Mouse (Mus musculus): Measurements from ENCODE around the gene 1700012A03Rik.

Gene 1700012A03Rik

DNA sequence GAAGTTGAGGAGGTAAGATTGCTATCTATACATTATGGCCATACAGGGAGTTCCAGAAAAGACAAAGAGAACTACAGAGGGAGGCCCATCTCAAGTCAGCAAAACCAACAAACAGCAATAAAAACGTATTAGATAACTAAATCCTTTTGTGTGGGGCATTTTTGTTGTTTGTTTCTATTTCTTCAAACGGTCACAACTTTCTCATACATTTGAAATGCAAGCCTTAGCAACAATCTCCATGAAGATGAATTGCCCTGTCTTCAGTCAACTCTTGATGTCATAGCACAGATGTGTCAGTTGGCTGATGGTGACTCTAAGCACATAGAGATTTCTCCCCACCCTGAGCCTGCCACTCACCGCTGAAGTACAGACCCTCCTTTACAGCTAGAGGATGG is at the start of gene 1700012A03Rik:
Gene 1700012A03Rik (plus strand): TSS at position 296 of the 395 bp plus-strand sequence.
- DNase-seq = no peak

DNA sequence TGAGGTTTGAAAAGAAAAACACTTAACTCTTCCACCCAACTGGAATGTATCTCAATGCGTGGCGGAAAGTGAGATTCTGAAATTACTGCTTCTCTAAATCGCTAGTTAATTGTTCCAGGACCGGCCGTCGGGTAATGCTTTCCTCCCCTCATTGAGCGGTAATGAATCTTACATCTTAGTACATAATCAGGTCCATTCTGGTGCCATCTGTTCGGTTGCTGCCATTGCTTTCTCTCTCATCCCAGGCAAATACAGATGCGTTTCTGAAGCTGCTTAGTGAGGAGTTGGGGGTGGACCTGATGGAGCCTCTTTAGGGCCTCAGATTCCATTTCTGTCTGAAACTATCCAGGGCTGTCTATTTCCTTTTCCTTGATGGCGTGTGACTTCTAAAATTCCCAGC is 45.8 kb upstream of the 1700012A03Rik start:
- DNase-seq = no peak

DNA sequence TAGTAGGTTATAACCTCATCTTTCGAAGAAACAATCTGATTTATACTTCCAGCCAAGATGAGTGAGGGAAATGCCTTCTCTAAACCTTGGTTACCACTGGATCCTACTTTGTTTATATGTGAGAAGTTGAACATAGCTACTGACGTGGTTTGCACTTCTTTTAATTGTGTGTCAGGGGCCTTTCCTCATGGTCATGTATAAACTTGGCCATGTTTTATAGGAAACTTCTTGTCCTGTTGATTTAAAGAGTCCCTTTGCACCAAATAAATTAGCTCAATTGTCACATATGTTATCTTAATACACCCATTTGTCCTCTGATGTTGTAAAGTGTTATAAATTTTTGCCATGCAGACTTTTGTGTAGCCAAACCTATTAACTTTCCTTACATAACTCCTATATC is 44.1 kb upstream of the 1700012A03Rik start:
- no peak for DNase-seq

DNA sequence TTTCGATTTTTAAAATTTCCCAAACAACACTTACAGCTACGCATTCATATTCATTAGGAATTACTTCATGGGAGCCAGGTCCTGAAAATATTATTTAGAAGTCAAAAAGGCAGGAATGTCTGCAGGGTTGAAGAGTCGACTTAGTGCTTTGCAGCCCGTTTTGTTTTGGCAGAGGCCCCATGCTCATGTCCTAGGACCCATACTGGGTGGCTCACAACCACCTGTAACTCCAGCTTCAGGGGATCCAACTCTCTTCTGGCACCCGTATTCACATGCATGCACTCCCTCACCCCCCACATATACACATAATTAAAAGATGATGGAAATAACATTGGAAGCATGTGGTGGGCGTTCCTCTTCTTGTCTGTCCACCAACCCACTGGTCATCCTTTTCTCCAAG is 43.7 kb upstream of the 1700012A03Rik start:
- DNase-seq = no peak

DNA sequence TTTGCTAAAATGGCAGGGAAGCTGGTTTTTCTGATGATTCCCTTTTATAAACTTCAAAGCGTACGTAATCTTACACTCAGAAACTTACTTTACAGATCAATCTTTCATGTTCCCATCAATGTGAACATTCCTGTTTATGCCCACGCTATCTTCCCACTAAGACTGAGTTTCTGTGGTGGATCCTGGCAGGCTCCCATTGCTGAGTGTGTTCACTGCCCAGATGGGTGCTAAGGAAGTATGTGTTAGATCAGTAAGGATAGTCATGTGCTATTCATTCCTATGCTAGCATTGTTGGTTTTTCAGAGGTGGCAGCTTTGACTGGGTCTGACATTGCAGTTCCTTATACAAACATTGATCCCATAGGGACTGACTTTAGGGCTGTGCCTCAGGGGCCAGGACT is 42.7 kb upstream of the 1700012A03Rik start:
- no peak for DNase-seq

DNA sequence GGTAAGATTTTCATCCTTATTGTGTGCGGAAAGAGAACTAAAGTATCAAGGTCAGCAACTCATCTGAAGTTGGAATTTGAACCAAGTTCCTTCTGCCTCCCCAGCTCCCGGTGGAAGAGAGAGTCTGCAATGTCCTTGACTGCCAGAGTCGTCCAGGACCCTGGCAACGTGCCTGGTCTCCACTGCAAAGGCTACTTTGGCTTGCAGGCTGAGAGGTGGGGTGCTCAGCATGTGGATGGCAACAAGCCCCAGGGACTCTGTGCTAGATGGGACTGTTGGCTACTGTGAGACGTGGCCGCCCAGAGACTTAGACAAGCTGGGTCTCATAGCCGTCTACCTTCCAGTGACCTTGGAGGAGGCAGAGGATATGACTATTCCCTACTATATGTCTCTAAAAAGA is 33.2 kb upstream of the 1700012A03Rik start:
- DNase-seq = no peak

DNA sequence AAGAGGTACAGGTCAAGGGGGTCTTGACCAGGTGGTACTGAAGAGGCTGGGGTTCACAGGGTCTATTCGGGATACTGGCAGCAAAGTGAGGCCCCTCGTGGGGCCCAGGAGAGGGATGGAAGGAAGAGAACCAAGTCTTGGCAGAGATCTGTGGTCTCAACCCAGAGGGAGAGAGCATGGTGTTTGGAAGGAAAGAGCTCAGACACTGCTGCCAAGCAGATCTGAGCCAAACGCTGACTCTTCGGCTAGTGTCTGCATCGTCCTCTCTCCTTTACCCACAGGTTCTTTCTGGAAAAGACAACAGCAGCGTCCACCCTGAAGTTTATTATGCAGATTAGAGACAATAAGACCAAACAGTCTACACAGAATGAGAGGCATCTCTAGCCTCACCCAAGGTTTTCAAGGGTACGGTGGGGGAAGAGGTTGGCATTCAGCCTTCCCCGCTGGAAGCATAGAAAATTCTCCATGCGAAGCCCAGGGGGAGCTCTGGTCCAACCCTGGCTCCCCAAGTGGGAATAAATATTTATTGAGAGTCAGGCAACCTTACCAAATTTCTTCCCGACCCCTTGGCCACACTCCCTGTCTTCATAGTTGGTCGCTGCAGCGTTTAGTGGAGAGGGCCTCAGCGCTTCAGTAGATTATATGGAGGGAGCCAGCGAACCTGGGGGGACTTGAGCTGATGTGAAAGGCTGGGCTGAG is 32.5 kb upstream of the 1700012A03Rik start:
- no peak for DNase-seq

DNA sequence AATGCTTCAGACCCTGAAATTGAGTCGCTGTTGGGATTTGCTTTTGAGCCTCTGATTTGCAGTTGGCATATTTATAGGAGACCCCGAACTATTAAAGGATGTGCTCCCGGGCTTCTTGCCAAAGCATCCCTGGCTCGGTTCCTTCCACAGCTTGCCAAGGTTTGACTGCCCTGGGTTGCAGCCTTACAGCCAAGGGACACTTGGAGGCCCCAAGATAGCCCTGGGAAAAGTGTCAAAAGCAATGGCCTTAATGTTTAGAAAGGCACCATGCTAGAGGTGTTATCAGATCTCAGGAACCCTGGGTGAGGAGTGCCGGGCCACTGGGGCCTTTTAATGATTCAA is 32.0 kb upstream of the 1700012A03Rik start:
- no peak for DNase-seq

DNA sequence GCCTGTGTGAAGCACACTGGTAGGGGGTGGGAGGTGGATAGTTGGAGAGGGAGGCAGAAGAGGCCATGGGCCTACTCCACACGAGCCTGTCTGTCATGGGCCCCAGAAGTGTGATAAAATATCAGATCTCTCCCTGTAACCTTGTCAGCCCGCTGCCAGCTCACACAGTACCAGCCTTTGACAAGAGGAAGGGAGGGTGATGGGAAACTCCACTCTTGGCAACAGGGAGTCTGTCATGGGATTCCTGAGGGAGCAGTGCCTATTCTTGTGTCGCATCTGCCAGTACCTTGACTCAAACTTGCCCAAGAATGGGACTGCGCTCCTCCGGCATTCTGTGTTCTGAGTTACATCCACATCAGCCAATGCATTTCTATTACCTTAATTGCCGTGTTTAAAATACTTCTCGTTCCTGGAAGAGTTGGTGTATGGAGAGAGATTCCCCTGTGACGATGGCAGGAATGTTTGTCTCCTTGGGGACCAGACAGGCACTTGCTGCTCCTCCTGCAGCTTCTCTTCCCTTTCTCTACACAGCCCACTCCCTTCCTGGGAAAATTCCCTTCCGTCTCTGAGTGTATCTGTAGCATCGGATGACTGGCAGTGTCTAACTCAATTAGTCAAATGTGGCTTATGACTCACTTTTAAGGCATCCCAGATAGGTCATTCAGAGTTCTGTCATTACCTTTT is 28.1 kb upstream of the 1700012A03Rik start:
- no peak for DNase-seq

DNA sequence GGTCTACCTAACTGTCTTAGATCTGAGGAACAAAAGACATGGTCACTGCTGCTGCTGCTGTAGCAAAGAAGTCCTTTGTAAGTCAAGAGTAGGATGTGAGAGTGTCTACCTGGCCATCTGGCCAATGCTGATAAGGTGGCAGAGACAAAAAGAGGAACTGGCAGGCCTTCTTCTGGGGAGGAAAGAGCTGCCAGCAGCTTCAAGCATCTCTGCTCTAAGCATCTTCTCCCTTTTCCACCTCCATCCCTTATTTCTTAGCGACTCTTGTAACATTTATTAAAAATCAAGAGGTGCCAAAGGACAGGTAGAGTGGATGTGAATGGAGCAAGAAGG is 27.5 kb upstream of the 1700012A03Rik start:
- DNase-seq = no peak

DNA sequence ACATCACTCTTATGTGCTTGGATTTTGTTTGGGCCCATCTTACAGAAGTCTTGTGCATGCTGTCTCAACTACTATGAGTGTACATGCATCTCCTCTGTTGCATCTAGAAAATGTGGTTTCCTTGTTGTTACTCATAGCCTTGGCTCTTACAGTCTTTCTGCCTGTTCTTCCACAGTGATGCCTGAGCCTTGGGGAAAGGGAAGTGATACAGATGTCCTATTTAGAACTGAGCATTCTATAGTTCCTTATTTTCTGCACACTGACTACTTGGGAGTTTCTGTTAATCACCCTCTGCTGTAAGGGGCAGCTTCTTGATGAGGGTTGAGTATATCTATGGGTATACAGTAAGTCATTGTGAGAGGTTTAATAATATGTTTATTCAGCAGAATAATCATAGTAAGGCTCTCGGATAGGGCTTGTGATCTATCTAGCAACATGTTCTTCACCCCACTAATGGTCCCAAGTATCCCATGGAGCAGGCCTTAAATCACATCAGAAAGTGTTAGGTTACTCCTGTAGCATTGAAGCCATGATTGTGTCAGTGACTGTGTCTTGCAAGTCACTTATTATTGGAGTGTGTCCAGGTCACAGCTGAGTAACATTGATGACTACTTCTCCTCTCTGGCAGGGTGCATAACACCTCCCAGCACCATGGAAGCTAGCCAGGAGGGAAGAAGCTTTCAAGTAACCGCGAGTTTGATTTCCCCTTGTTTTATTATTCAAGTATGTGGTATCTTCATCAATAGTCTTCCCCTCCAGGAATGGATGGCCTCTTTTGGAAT is 21.6 kb upstream of the 1700012A03Rik start:
- no peak for DNase-seq

DNA sequence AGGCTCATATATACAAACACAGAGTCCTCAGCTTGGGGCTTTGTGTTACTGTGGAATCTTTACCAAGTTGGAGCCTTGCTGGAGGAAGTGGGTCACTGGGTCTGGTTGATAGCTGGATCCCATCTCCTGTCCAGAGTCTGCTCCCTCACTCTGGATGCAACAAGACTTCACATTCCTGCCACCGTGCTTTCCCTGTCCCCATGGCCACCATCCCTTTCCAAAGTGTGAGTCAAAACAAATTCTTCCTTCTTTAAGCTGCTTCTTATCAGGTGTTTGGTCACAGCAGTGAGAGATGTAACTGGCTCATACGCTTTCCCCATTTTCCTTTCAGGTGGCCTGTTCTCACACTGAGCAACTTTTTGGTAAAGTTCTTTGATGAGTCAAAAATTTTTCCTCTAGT is 15.8 kb upstream of the 1700012A03Rik start:
- no peak for DNase-seq

DNA sequence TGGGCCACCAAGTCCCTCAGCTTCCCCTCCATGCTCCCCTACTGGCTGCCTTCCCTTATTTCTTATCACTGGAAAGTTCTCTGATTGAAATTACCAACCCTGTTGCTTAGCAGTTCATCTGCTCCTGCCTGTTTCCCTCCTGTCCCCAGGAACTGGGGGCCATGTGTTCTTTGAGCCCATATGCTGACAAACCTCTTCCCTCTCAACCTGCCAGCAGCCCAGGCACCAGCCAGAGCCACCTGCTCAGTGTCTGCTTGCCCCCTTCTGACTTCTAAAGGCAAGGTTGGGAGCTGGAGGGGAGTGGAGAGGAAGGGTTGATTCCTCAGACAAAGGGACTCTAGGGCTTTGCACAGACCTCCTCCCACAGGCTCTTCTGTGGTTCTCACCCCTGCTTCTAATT is 4.7 kb upstream of the 1700012A03Rik start:
- no peak for DNase-seq

DNA sequence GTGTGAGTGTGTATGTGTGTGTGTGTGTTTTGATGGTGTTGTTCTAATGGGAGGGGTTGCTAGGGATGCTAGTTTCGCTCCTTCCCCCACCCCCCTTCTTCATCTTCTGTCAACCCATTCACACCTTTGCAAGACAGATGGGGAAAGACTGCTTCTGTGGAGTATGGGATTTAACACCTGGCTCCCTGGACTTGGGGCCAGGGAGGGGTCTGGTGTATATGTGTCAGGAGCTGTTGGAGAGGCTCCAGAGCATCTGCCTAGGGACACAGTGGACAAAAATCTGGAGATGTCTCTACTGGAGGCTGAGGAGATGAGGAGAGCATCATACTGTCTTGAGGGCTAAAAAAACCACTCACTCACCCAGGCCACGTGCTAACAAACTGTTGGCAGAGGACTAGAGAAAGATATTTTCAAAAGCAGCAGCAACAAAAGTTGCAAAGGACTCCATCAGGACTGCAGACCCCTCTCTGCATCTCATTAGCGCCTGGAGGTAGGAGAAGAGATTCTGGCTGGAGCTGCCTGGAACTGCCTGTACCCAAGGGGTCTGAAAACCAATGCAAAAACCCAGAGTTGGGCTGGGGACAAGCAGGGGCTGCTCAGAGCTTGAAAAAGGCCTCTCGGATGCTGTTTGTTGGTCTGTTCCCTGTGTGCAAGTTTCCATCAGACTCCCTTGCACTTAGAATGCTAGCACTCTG is 643 bp upstream of the 1700012A03Rik start:
- DNase-seq = no peak

DNA sequence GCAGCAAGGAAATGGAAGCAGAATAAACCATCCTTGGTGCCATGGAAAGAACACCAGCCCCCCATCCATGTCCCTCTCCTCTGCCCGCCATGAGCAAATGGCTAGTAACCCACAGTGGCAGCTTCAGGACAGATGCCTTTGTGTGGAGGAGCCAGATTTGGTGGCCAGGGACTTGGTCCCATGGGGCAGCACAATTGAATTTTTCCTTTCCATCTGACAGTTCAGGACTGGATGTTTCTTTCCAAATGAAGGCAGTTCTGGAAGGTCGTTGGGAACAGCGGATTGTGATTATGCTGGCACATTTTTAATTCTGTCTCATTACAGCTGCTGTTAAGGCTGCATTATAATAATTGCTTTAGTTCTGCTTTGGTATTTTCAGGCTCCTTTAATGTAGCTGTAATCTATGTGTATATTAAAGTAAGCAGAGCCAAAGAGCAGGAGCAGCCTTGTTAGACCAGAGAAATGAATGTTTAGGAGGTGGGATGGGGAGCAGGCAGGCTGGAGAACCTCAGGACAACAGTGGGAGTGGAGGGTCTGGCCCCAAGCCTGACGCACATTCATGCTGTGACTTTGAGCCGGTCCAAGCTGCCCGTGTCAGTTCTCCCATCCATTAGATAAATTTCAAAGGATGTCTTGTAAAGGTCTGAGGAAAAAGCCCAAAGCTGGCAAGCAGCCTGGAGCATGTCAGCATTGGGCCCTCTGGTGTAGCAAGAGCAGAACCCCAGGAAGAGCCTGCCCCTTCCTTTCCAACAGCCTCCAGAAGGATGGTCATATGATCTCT is 2.3 kb downstream of the 1700012A03Rik start:
- DNase-seq = no peak

DNA sequence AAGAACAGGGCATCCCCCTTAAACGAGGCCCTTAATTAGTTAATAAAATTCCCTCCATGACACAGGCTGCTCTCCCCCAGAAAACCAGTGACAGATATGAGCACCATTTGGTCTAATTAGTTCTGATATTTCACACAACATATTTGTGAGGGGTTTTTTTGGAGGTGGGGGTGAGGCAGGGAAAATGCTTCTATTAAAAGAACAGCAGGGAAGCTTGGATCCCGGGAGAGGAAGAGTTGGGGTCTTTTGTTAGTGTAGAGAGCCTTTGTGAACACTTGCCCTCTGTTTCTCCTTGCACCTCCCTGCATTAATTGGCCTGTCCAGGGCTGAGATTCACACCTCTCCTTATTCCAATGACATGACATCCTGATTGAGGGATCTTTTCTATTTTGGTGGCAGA is 6.5 kb downstream of the 1700012A03Rik start:
- no peak for DNase-seq

DNA sequence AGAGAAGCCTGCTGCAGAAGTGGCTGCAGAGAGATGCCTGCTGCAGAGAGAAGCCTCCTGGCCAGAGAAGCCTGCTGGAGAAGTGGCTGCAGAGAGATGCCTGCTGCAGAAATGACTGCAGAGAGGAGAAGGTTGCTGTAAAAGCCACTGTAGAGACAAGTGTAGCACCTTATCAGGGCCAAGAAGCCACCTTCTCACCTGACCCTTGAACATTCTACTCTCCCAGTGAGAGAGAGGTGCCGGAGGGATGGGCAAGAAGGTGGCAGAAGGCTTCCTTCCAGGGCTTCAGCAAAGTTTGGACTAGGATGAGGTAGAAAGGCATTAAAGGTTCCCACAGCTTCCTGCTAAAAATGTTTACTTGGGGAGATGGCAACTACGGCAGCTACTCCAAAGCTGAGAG is 8.5 kb downstream of the 1700012A03Rik start:
- no peak for DNase-seq

DNA sequence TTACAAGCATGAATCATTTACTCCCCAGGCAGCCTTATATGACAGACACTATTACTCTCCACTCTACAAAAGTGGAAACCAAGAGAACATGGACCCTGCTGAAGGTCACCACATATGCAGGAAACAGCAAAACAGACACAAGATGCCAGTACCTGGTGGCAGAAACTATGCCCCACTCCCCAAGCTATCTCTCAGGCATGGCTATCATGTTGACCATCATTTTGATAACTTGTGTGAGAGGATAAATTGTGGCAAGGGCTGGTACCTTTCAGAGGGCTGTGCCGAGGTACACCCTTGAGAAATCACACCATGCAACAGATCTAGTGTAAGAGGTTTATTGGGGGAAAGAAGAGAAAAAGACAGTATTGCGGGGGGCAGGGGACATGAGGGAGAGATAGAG is 10.6 kb downstream of the 1700012A03Rik start:
- no peak for DNase-seq

DNA sequence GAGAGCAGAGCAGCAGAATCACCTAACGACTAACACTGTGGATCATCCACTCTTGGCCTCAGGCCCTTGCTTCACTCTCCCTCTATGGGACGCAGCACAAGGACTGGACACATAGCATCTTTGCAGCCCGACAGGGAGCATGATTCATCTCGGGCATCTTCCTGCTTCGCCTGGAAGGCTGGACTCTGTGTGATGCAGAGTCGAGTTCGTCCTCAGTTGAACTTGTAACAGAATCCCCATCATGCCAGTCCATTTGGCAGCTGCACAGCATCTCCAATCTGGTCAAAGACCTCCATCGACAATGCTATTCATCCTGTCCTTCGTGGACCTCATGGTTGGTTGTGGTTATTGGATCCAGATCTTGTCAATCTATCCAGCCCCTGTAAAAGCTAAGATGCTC is 11.2 kb downstream of the 1700012A03Rik start:
- DNase-seq = no peak

DNA sequence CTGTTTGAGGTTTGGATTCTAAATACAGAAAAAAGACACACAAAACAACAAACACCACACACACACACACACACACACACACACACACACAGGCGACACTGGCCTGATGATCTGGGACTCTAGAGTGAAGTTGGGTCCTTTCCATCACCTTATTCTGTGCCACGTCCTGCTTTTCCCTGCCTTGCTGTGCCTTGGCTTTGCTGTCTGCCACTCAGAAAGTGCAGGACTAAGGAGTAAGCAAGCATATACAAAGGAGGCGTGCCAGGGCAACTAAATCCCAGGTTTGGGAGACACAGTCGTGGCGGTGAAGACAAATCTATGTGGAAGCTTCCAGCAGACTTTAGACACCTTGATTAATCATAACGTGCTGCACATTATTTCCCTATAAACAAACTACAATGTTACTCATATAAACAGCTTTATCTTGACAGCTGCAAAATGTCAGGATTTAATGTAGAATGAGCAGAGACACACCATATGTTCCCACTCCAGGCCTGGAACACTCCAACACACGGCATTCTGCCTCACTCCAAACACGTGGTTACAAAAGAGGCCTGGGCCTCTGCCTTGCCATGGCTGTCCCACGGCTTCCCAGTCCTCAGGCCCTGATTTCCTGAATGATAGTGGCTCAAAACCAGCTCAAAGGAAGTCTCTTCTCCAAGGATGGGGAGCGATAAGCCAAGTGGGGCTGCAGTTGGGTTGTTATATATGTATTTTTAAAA is 15.9 kb downstream of the 1700012A03Rik start:
- no peak for DNase-seq

DNA sequence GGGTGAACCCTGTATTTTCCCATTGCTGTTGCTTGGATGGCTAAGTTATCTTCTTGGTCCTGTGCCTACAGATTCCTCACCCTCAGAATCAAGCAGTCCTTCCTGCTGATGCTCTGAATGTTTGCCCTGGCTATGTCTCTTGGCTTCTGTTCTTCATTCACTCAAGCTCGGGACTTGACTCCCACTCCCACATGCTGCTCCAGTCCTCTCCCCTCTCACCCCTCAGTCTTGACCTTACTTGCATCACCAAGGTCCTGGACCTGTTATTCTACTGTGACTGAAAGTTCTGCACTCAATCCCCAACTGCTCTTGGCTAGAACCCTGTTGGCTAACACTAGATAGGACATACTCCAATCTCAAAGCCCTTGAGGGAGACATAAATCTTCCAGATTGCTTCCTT is 22.1 kb downstream of the 1700012A03Rik start:
- DNase-seq = no peak

DNA sequence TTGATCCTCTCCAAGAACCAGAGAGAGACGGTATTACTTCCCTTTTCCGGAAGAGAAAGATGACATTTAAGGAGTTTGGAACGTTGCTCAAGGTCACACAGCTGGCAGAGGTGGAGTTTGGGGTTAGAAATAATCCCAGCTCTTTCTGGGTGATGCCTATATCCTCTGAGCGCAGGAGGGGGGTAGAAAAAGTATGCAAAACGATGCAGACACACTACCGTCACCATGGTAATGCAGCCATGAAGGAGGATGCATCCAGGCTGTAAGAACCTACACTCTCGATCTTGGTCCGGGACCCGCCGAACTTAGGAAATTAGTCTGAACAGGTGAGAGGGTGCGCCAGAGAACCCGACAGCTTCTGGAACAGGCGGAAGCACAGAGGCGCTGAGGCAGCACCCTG is 43.3 kb downstream of the 1700012A03Rik start:
- no peak for DNase-seq

Measured in B cell, adult 2 months (primary cell).